Mouse (Mus musculus) lung, adult 2 months (tissue): Measurements from ENCODE around the gene Slc6a16.

ENCODE experiments used
- CTCF ChIP-seq: fragments of 200-500 bp; IDR thresholded peaks from 2 replicates; pipeline ENCODE4 v1.5.1; 2011; ENCODE audit warnings: mild to moderate bottlenecking, low read length, control low read depth; ENCODE audit not compliant: insufficient read depth
- POLR2A ChIP-seq: fragments of 200-500 bp; IDR thresholded peaks from 2 replicates; pipeline ENCODE4 v1.6.1; 2011; ENCODE audit warnings: low read depth, mild to moderate bottlenecking, control low read depth, low read length, borderline replicate concordance; ENCODE audit errors: extremely low read depth

GRCm38 (mm10) chr7:45299752-45300151 is 58.9 kb downstream of the Slc6a16 start:
- no peak for TF ChIP-seq POLR2A
- peak; percentile 74 for TF ChIP-seq CTCF
